Mouse (Mus musculus) embryonic fibroblast, embryonic 13.5 days (primary cell): ENCODE data around the gene Galnt17. TPM values are rescaled to one million over a fixed set of nuclear protein-coding genes. Genes with fewer than 3 reads are reported as not detected.

Source experiments
- H3K27ac ChIP-seq: 2 replicates; pipeline ENCODE4 v1.5.1; 2012; ENCODE audit warnings: low read length, control low read depth, inconsistent platforms; ENCODE audit not compliant: insufficient read depth
- H3K4me1 ChIP-seq: 2 replicates; pipeline ENCODE4 v1.6.1; 2011; ENCODE audit warnings: low read length; ENCODE audit not compliant: control insufficient read depth, insufficient read depth
- H3K4me3 ChIP-seq: 2 replicates; pipeline ENCODE4 v1.5.1; 2011; ENCODE audit warnings: mild to moderate bottlenecking, control low read depth, low read length; ENCODE audit not compliant: insufficient read depth
- CTCF ChIP-seq: IDR thresholded peaks from 2 replicates; pipeline ENCODE4 v1.5.1; 2011; ENCODE audit warnings: mild to moderate bottlenecking, control low read depth, low read length, moderate library complexity, borderline replicate concordance; ENCODE audit not compliant: insufficient read depth
- POLR2A ChIP-seq: IDR thresholded peaks from 2 replicates; pipeline ENCODE4 v1.6.1; 2011; ENCODE audit warnings: low read depth, mild to moderate bottlenecking, control low read depth, low read length, moderate library complexity
- polyA plus RNA-seq: library from polyadenylated mRNA; stranded (reverse); fragments of >200 nt; gene quantifications from 2 replicates; pipeline ENCODE4 v1.2.4, GENCODE M21; 2011; ENCODE audit warnings: low read depth; ENCODE audit not compliant: missing spikeins, insufficient read length

The Galnt17 gene
- polyA plus RNA-seq, 1 experiment: 34.5 TPM

DNA sequence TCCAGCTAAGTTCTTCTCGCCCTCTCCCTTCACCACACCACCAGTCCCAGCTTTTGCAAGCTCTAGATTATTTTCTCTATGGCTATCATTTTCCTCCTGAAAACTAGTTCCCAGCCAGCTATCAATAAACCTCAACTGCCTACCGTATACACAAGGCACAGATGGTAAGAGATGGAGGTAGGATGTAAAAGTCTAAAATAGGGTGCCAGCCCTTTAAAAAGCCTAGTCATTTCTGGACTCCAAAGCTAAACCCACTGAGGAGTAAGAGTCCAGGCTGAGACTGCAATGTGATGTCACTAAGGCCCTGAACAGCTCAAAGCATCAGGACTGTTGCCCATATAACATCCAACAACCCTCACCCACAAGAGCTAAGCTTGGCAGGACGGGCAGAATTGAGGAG lies 6.8 kb downstream of the Galnt17 start:
- 0 out of 2 replicates have a peak, but pooled peaks cover 4% of the 10 kb centered on the region for H3K4me1 ChIP-seq
- no peak overlapping the region for H3K4me3 ChIP-seq
- no peak for TF ChIP-seq CTCF
- no peak for TF ChIP-seq POLR2A
- no peak overlapping the region for H3K27ac ChIP-seq

DNA sequence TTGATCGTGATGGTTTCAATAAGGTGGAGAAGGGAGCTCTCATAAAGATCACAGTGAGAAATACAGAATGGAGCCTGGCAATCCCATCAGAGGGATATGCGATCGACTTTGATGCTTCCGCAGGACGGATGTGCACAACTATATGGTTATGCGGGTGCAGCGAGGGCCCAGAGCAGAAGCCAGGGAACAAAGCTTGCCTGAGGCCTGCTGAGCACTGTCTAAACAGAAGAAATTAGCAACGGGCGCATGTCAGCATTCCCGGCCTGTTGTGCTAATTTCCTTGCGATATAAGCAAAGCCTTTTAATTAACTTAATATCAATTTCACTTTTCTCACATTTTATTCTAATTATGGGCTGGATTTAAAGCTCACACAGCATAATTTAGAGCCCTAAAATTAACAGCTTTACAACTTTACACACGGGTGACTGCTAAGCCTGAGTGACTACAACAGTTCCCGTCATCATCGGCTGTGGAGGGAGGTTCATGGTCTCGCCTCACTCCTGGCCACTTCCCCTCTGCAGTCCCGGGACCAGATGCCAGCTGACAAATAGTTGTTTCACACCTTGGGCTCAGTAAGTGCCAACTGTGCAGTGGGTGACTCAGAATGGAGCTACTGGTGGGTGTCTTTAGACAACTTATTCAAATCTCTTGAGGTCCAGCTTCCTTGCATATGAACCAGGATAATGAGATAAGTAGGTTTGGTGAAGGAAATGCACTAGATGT lies 14.4 kb downstream of the Galnt17 start:
- Histone ChIP-seq H3K4me3 (no peak overlapping the region), H3K4me1 (no peaks in the 10 kb centered on the region), H3K27ac (no peak overlapping the region)
- no peak for TF ChIP-seq CTCF
- TF ChIP-seq POLR2A: no peak

DNA sequence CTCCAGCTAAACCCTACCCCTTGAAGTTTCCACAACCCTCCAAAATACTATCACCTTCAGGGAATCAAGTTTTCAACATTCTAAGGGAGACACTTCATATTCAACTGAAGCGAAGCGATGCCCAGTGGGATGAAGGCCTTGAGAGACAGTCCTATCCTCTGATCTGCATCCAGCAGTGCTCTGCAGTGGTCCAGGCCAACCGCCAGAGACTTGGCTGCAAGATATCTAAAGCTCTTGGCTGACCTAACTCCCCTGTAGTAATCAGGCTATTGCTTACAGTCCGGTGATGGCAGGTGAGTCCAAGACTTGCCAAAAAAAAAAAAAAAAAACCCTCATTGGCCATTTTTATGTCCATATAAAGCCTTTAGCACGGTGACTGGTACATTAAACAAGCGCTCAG lies 21.2 kb downstream of the Galnt17 start:
- no peak overlapping the region for H3K4me3 ChIP-seq
- TF ChIP-seq POLR2A (no peak), CTCF (no peak)

DNA sequence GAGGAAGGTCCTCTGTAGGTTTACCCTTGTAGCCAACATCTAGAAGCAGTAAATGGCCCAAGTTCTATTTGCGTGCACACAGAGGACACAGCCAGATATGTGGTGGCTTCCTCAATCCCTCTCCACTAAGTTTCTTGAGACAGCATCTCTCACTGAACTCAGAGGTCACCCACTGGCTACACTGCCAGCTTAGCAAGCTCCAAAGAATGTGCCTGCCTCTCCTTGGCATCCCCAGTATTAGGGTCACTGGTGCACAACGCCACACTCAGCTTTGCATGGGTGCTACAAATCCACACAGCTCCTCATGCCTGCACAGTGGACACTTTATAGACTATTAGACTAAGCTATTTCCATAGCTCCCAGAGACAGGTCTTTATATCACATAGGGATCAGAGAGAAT lies 21.6 kb downstream of the Galnt17 start:
- H3K27ac ChIP-seq: no peak overlapping the region
- no peak overlapping the region for H3K4me3 ChIP-seq
- TF ChIP-seq CTCF (no peak), POLR2A (no peak)
- H3K4me1 ChIP-seq: 0 out of 2 replicates have a peak, but pooled peaks cover 2% of the 10 kb centered on the region

More for the DNA sequence above, 21.2 kb downstream of the Galnt17 start:
- no peak overlapping the region for H3K27ac ChIP-seq
- H3K4me1 ChIP-seq: 0 out of 2 replicates have a peak, but pooled peaks cover 2% of the 10 kb centered on the region

GRCm38 (mm10) chr5:131280349-131280748 lies 27.9 kb downstream of the Galnt17 start:
- H3K4me3 ChIP-seq: no peak overlapping the region
- no peak for TF ChIP-seq POLR2A
- no peak overlapping the region for H3K27ac ChIP-seq
- no peaks in the 10 kb centered on the region for H3K4me1 ChIP-seq

DNA sequence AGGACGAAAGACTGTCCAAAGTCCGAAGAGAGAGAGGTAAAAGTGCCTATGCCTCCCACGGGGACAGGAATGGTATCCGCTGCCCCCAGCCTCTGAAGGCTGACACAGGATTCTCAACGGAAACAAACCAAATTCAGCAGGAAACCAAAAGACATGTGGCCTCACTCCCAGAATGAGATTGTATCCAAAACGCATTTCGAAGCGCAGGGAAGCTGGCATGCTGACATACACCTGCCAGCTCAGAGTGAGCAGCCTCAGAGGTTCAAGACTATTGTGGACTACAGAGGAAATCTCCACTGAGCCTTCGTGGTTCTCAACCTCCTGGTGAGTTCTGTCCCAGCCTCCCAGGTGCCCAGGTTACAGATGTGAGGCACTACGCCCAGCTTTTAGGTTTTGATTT lies 29.0 kb downstream of the Galnt17 start:
- TF ChIP-seq CTCF (no peak), POLR2A (no peak)
- Histone ChIP-seq H3K27ac (no peak overlapping the region), H3K4me3 (no peak overlapping the region), H3K4me1 (no peaks in the 10 kb centered on the region)

DNA sequence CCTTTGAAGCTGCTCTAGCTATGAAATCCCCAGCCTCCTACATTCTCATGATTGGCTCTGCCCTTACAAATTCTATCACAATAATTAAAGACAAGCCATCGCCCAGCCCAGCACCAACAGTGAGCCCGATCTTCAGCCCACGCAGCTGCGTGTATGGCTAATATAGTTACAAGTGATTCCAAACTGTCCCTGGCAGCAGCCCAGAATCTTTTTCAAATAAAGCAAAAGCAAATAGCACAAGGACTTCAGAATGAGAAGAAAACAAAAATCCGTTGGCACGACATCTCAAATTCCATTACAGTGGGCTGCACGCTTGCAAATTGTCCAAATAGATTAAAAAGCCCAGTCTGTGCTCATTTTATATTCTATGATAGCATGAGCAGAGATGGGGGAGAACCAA lies 31.1 kb downstream of the Galnt17 start:
- TF ChIP-seq CTCF: no peak
- TF ChIP-seq POLR2A: no peak
- H3K4me3 ChIP-seq: no peak overlapping the region
- H3K4me1 ChIP-seq: peaks cover 2% of the 10 kb centered on the region; the same call in 1 of the 2 replicates
- no peak overlapping the region for H3K27ac ChIP-seq

DNA sequence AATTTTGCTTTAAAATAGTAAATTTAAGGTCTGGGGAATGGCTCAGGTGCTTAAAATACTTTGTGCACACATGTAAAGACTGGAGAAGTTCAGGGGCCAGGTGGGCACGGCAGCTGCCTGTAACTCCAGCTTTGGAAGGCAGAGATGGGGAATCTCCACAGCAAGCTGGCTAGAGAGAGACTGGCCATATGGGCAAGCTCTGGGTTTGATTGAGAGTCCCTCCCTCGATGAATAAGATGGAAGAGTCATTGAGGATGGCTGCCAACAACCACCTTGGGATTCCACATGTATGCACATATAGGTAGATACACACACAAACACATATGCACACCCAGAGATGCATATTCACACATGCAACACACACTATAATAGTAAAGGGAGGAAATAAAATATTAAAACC lies 42.0 kb downstream of the Galnt17 start:
- Histone ChIP-seq H3K4me3 (no peak overlapping the region), H3K4me1 (no peaks in the 10 kb centered on the region), H3K27ac (no peak overlapping the region)
- TF ChIP-seq POLR2A (no peak), CTCF (no peak)

DNA sequence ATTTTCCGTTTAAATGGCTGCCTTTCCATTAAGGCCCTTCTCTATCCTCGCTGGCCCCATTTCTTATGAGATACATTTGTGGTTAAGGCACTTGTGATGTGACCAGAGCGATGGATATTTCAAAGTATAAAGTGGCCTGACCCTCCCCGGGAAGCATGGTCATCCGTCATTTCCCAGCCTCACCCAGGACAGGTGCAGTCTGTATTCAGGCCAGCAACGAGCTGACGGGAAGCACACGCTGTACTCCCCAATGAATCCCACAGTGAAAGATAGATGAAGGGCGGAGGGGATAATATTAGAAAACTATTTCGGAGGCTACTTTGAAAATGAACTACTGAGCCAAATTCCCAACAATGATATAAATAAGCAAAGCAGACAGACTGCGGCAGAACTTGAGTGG lies 44.2 kb downstream of the Galnt17 start:
- H3K27ac ChIP-seq: no peak overlapping the region
- H3K4me1 ChIP-seq: peaks cover 2% of the 10 kb centered on the region; the same call in 1 of the 2 replicates
- TF ChIP-seq CTCF: no peak
- H3K4me3 ChIP-seq: no peak overlapping the region

DNA sequence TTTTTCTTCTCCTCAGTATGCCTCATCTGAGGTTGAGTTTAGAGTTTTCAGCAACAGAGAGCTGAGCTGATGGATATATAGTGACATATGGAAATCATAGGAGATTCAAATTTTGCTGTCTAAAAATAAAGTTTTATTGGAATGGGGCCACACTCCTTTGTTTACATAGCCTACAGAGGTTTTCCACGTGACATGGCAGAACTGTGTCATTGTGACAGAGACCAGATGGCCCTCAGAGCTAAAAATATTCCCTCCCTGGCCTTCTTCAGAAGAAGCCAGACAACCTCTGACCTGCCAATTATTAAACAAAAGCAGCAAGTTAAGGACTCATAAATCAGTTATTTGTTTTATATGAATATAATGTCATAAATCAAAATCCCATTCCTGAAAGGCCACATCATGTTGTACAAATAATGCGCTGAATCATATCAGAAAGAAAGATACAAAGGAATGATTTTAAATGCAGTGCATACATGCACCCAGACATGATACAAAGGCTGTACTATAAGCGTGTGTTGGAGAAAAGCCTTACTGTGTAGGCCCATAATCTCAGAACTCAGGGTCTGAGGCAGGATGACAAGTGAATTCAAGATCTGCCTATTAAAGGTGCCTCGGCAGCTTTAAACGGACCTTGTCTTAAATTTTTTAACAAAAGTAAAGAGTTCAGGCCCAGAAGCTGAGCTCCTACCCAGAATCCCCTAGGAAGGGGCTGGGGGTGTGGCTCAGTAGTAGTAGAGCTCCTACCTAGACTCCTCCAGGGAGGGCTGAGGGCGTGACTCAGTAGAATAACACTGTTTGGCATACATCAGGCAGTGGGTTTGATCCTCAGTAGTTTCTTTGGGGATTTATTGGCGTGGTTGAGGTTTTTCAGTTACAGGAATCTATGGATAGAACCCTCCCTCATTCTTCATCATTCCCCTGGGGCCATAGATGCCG lies 57.3 kb downstream of the Galnt17 start:
- Histone ChIP-seq H3K4me1 (peaks cover 11% of the 10 kb centered on the region), H3K27ac (peak overlapping the region; percentile 77), H3K4me3 (no peak overlapping the region)
- TF ChIP-seq CTCF (no peak), POLR2A (no peak)
